Mouse (Mus musculus) intestine, postnatal 0 days (tissue): ENCODE measurements around the gene Psme3. TPM values are rescaled to one million over a fixed set of nuclear protein-coding genes. Genes with fewer than 3 reads are reported as not detected.

ENCODE experiments used
- ATAC-seq: fragments of 200-750 bp; cut with Nextera tagmentation; 2 replicates; pipeline ENCODE4 v1.8.0; 2017; ENCODE audit warnings: mild to moderate bottlenecking, moderate TSS enrichment, moderate library complexity
- H3K27ac ChIP-seq: fragments of 300-500 bp; sonication (generic); 2 replicates; pipeline ENCODE4 v1.5.1; 2014; ENCODE audit warnings: mild to moderate bottlenecking, low read depth, low read length, moderate library complexity
- H3K27me3 ChIP-seq: fragments of 300-500 bp; sonication (generic); replicated peaks from 2 replicates; pipeline ENCODE4 v1.6.1; 2014; ENCODE audit warnings: low read length, mixed read lengths; ENCODE audit not compliant: control insufficient read depth, insufficient read depth
- H3K36me3 ChIP-seq: fragments of 300-500 bp; sonication (generic); 2 replicates; pipeline ENCODE4 v1.6.1; 2014; ENCODE audit warnings: mild to moderate bottlenecking, moderate library complexity; ENCODE audit not compliant: control insufficient read depth, insufficient read depth
- H3K4me1 ChIP-seq: fragments of 300-500 bp; sonication (generic); replicated peaks from 2 replicates; pipeline ENCODE4 v1.6.1; 2014; ENCODE audit warnings: antibody characterized with exemption, low read length, mixed read lengths; ENCODE audit not compliant: control insufficient read depth, insufficient read depth
- H3K4me2 ChIP-seq: fragments of 300-500 bp; sonication (generic); replicated peaks from 2 replicates; pipeline ENCODE4 v1.6.1; 2014; ENCODE audit warnings: low read depth, mild to moderate bottlenecking, moderate library complexity
- H3K4me3 ChIP-seq: fragments of 300-500 bp; sonication (generic); 2 replicates; pipeline ENCODE4 v1.5.1; 2014; ENCODE audit warnings: low read depth, low read length
- H3K9ac ChIP-seq: fragments of 300-500 bp; sonication (generic); 2 replicates; pipeline ENCODE4 v1.6.1; 2014; ENCODE audit warnings: mild to moderate bottlenecking, low read depth, low read length
- H3K9me3 ChIP-seq: fragments of 300-500 bp; sonication (generic); 2 replicates; pipeline ENCODE4 v1.6.1; 2016; ENCODE audit warnings: mixed run types; ENCODE audit not compliant: control insufficient read depth
- CTCF ChIP-seq: sonication (generic); IDR thresholded peaks from 2 replicates; pipeline ENCODE4 v1.5.1; 2016; ENCODE audit warnings: low read depth, mild to moderate bottlenecking, control low read depth, antibody characterized with exemption, moderate library complexity
- WGBS: fragments of 180-500 bp; shearing (Covaris S2); extraction: QIAGEN DNeasy Blood & Tissue Kit; methylation state at CpG from one replicate; pipeline ENCODE4 v1.1.7; 2014; 5-methylcytosine and 5-hydroxymethylcytosine counted together
- polyA plus RNA-seq: library from polyadenylated mRNA; unstranded; fragments of >200 nt; fragmentation: Nextera tagmentation; extraction: Ambion mirVana; gene quantifications from 2 replicates; pipeline ENCODE4 v1.2.1, GENCODE M21; 2015

The Psme3 gene
- polyA plus RNA-seq, 1 experiment from 2014 or later: 59.5 TPM

GRCm38 (mm10) chr11:101277381-101278222 is 38.4 kb upstream of the Psme3 start:
- peaks cover 18% of the 10 kb centered on the region for H3K4me1 ChIP-seq
- no peak for TF ChIP-seq CTCF
- H3K9me3 ChIP-seq: no peaks in the 10 kb centered on the region
- H3K4me3 ChIP-seq: peak overlapping the region; percentile 89
- WGBS: 36% methylated on average over 12 of the region's 12 CpGs
- peak; percentile 66 for ATAC-seq
- H3K36me3 ChIP-seq: no peaks in the 10 kb centered on the region; the same call in 1 of the 2 replicates
- peak overlapping the region; percentile 75 for H3K4me2 ChIP-seq
- no peaks in the 10 kb centered on the region for H3K27me3 ChIP-seq
- H3K9ac ChIP-seq: peak overlapping the region; percentile 76; the same call in 1 of the 2 replicates
- peak overlapping the region; percentile 84 for H3K27ac ChIP-seq

DNA sequence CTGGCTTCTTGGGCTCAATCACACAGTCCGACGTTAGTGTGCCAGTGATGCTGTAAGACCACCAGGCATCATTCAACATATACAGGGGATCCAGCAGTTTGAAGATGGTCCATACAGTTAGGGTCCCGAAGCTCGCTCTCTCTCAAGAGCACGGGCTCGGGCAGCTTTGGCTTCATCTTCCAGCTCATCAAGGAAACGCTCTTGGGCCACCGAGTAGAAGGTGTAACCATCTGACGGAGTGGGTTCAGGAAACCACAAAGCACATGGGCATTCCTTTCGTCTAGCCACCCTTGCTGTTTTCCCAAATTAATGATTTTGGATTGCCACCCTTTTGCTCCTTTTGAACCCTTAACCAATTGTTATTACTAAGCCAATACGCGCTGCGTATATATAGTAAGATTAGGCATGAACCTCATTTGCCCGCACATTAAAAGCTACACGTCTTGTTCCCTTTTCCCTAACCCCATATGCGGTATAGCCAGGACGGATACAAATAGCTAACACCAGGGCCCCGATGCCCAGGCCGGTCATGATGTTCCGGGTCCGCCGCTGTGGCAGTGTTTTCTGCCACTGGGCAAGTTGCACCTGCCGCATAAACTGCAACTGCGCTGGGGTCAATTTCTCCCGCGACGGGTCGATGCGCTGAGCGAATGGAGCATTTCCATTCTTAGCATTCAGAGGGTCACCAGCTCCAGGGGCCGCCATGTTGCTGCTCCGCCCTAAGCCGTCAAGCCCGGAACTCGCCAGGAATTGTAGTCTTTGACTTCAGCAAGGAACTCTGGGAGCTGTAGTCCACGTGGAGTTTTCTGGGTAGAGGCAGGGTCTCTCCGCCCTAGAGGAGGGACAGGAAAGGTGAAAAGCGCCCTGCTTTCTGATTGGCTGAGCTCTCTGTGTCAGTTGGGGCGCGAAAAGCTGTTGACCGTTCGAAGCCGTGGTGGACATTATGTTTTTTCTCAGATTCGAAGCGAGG is 37.5 kb upstream of the Psme3 start, which contains the start of the genes Cntd1 and Coa3:
Gene Cntd1 (plus strand): TSS at position 790 of the 970 bp plus-strand sequence.
Gene Coa3 (minus strand): TSS at position 892 of the 970 bp plus-strand sequence.
- no peaks in the 10 kb centered on the region for H3K27me3 ChIP-seq
- no peaks in the 10 kb centered on the region; the same call in 1 of the 2 replicates for H3K36me3 ChIP-seq
- no peaks in the 10 kb centered on the region for H3K9me3 ChIP-seq
- H3K4me1 ChIP-seq: peaks cover 18% of the 10 kb centered on the region
- TF ChIP-seq CTCF: peak; percentile 21; the same call in 1 of the 2 replicates
- peak within 1 kb of the TSS; percentile 75 for H3K4me2 ChIP-seq
- H3K4me3 ChIP-seq: peak within 1 kb of the TSS; percentile 89
- peak; percentile 68 for ATAC-seq
- peak within 1 kb of the TSS; percentile 84 for H3K27ac ChIP-seq
- peak within 1 kb of the TSS; percentile 76 for H3K9ac ChIP-seq
- WGBS: 5% methylated on average over 45 of the region's 45 CpGs

DNA sequence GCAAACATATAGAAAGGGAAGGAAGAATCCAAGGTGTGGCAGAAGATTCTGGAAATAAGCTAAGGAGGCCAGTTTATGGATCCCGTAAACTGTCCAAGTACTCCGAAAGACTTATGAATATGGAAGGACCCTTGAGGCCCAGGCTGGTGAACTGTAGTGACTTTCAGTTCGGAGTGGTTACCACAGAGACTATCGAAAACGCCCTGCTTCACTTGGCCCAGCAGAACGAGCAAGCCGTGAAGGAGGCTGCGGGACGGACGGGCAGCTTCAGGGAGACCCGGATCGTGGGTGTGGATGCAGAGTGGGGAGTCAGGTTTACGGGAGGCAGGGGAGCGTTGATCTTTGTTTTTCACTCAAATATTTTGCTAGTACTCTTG is 36.8 kb upstream of the Psme3 start:
- no peaks in the 10 kb centered on the region; the same call in 1 of the 2 replicates for H3K36me3 ChIP-seq
- no peak; the same call in 1 of the 2 replicates for TF ChIP-seq CTCF
- no peak overlapping the region for H3K27ac ChIP-seq
- peak; percentile 8; the same call in 1 of the 2 replicates for ATAC-seq
- no peaks in the 10 kb centered on the region for H3K27me3 ChIP-seq
- peak overlapping the region; percentile 89 for H3K4me3 ChIP-seq
- H3K9me3 ChIP-seq: no peaks in the 10 kb centered on the region
- H3K9ac ChIP-seq: peak overlapping the region; percentile 76
- WGBS: 63% methylated on average over 14 of the region's 14 CpGs
- H3K4me1 ChIP-seq: peaks cover 18% of the 10 kb centered on the region
- peak overlapping the region; percentile 75 for H3K4me2 ChIP-seq

DNA sequence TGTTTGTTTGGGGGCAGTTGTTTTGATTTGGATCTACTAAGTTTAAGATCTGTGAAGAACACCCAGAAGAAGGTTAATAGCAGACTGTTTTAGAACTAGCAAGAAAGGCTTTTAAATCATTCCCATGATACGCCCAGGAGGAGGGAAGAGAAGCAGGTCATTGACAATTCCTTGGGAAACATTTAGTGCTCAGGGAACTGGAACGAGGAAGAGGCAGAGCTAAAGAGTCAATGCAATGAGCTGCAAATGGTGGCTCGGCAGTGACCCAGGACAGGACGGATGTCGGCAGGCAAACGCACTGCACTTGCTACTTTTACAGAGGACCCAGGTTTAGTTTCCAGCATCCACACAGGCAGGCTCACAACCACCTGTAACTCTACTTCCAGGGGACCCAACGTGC is 35.2 kb upstream of the Psme3 start:
- H3K4me2 ChIP-seq: no peak overlapping the region
- WGBS: 63% methylated on average over 7 of the region's 7 CpGs
- H3K36me3 ChIP-seq: peaks cover 4% of the 10 kb centered on the region; the same call in 1 of the 2 replicates
- no peak for TF ChIP-seq CTCF
- no peaks in the 10 kb centered on the region for H3K9me3 ChIP-seq
- no peak overlapping the region for H3K9ac ChIP-seq
- ATAC-seq: no peak
- H3K4me1 ChIP-seq: peaks cover 18% of the 10 kb centered on the region
- H3K27ac ChIP-seq: no peak overlapping the region
- no peaks in the 10 kb centered on the region for H3K27me3 ChIP-seq
- H3K4me3 ChIP-seq: no peak overlapping the region

GRCm38 (mm10) chr11:101282896-101283295 is 33.1 kb upstream of the Psme3 start:
- no peak for ATAC-seq
- no peak for TF ChIP-seq CTCF
- Histone ChIP-seq H3K4me2 (no peak overlapping the region), H3K27me3 (no peaks in the 10 kb centered on the region), H3K4me1 (0 out of 2 replicates have a peak, but pooled peaks cover 2% of the 10 kb centered on the region), H3K9me3 (no peaks in the 10 kb centered on the region), H3K36me3 (peaks cover 13% of the 10 kb centered on the region; the same call in 1 of the 2 replicates), H3K4me3 (no peak overlapping the region), H3K9ac (no peak overlapping the region), H3K27ac (no peak overlapping the region)
- 46% methylated on average over 5 of the region's 5 CpGs for WGBS
